Mouse (Mus musculus) myocyte (in vitro differentiated cells): Measurements from ENCODE around the gene Lgmn. TPM values are rescaled to one million over a fixed set of nuclear protein-coding genes. Genes with fewer than 3 reads are reported as not detected.

Source experiments
- H3K27me3 ChIP-seq: one replicate; pipeline ENCODE4 v1.6.1; 2011; ENCODE audit not compliant: control insufficient read depth, insufficient read depth, insufficient read length
- H3K36me3 ChIP-seq: one replicate; pipeline ENCODE4 v1.6.1; 2011; ENCODE audit not compliant: control insufficient read depth, insufficient read depth
- H3K4me2 ChIP-seq: one replicate; pipeline ENCODE4 v1.6.1; 2011; ENCODE audit warnings: low read depth, control low read depth
- H3K4me3 ChIP-seq: one replicate; pipeline ENCODE4 v1.5.1; 2011; ENCODE audit warnings: mild to moderate bottlenecking, control low read depth, moderate library complexity
- H3K79me2 ChIP-seq: one replicate; pipeline ENCODE4 v1.6.1; 2011; ENCODE audit not compliant: control insufficient read depth, insufficient read depth
- H3ac ChIP-seq: one replicate; pipeline ENCODE4 v1.6.1; 2011; ENCODE audit not compliant: control insufficient read depth, insufficient read length
- CEBPB ChIP-seq: IDR thresholded peaks from 2 replicates; pipeline ENCODE4 v1.6.1; 2011; ENCODE audit warnings: mild to moderate bottlenecking, moderate library complexity; ENCODE audit not compliant: poor library complexity, insufficient read depth, severe bottlenecking
- E2F4 ChIP-seq: IDR thresholded peaks from one replicate; pipeline ENCODE4 v1.6.1; 2011; ENCODE audit warnings: mild to moderate bottlenecking, control low read depth, moderate library complexity; ENCODE audit not compliant: insufficient read depth
- MAX ChIP-seq: IDR thresholded peaks from one replicate; pipeline ENCODE4 v1.6.1; 2011; ENCODE audit warnings: low read depth, mild to moderate bottlenecking, control low read depth
- MYOD1 ChIP-seq, 3 experiments: IDR thresholded peaks; one replicate each; pipeline ENCODE4 v1.6.1; 2011; ENCODE audit warnings: control low read depth in 2 of 3, low read depth in 2 of 3, mild to moderate bottlenecking in 2 of 3, moderate library complexity in 1 of 3; ENCODE audit not compliant: insufficient read length in 2 of 3, control insufficient read depth in 1 of 3
- MYOG ChIP-seq, 3 experiments: IDR thresholded peaks; one replicate each; pipeline ENCODE4 v1.6.1; 2011; ENCODE audit warnings: control low read depth in 2 of 3, low read depth in 2 of 3, mild to moderate bottlenecking in 2 of 3; ENCODE audit not compliant: insufficient read length in 2 of 3, control insufficient read depth in 1 of 3, insufficient read depth in 1 of 3
- POLR2A ChIP-seq: IDR thresholded peaks from one replicate; pipeline ENCODE4 v1.6.1; 2011; ENCODE audit warnings: low read depth, mild to moderate bottlenecking, control low read depth, moderate library complexity; ENCODE audit not compliant: insufficient read length
- POLR2AphosphoS2 ChIP-seq: IDR thresholded peaks from one replicate; pipeline ENCODE4 v1.6.1; 2011; ENCODE audit warnings: low read depth, control low read depth; ENCODE audit not compliant: insufficient read length
- REST ChIP-seq: IDR thresholded peaks from one replicate; pipeline ENCODE4 v1.6.1; 2011; ENCODE audit warnings: mild to moderate bottlenecking, control low read depth, moderate library complexity; ENCODE audit not compliant: insufficient read depth, insufficient read length
- SRF ChIP-seq: IDR thresholded peaks from one replicate; pipeline ENCODE4 v1.6.1; 2011; ENCODE audit warnings: low read depth; ENCODE audit not compliant: control insufficient read depth, insufficient read length
- TCF12 ChIP-seq: IDR thresholded peaks from one replicate; pipeline ENCODE4 v1.6.1; 2011; ENCODE audit warnings: mild to moderate bottlenecking, control low read depth; ENCODE audit not compliant: poor library complexity, insufficient read depth, severe bottlenecking
- TCF3 ChIP-seq: IDR thresholded peaks from one replicate; pipeline ENCODE4 v1.6.1; 2011; ENCODE audit warnings: low read depth, control low read depth; ENCODE audit not compliant: insufficient read length
- USF1 ChIP-seq: IDR thresholded peaks from one replicate; pipeline ENCODE4 v1.6.1; 2011; ENCODE audit warnings: low read depth, mild to moderate bottlenecking, control low read depth, moderate library complexity
- polyA plus RNA-seq: library from polyadenylated mRNA; unstranded; fragments of >200 nt; fragmentation: generic; extraction: Trizol; gene quantifications from one replicate; pipeline ENCODE4 v1.2.1, GENCODE M21; 2012; ENCODE audit warnings: missing spikeins

Gene Lgmn
- polyA plus RNA-seq, 1 experiment = 93.7 TPM

- TF ChIP-seq REST (no peak), USF1 (no peak), E2F4 (no peak), CEBPB (no peak), MYOG (IDR thresholded peaks at IDR 0.05; ENCODE audit: control insufficient read depth in 1 of 3, insufficient read depth in 1 of 3, insufficient read length in 2 of 3, low read depth in 2 of 3) (no peak), MYOD1 (IDR thresholded peaks at IDR 0.05; ENCODE audit: control insufficient read depth in 1 of 3, insufficient read length in 2 of 3, low read depth in 2 of 3) (no peak), MAX (no peak), TCF3 (no peak), TCF12 (no peak), POLR2A (no peak), POLR2AphosphoS2 (no peak), SRF (no peak)
- no peaks in the 10 kb centered on the region for H3K79me2 ChIP-seq
- no peak overlapping the region for H3ac ChIP-seq
- H3K36me3 ChIP-seq = peaks cover 4% of the 10 kb centered on the region
- no peak overlapping the region for H3K4me2 ChIP-seq
- no peaks in the 10 kb centered on the region for H3K27me3 ChIP-seq
- no peak overlapping the region for H3K4me3 ChIP-seq
These were observed 82.8 kb downstream of the Lgmn start for GRCm38 (mm10) chr12:102356781-102357180.

- no peak for TF ChIP-seq MAX
- TF ChIP-seq POLR2A = no peak
- TF ChIP-seq USF1 = no peak
- TF ChIP-seq SRF = no peak
- no peak for TF ChIP-seq TCF3
- no peak for TF ChIP-seq TCF12
- TF ChIP-seq MYOG (IDR thresholded peaks at IDR 0.05; ENCODE audit: control insufficient read depth in 1 of 3, insufficient read depth in 1 of 3, insufficient read length in 2 of 3, low read depth in 2 of 3) = no peak
- no peak for TF ChIP-seq POLR2AphosphoS2
- no peak for TF ChIP-seq E2F4
- TF ChIP-seq CEBPB = no peak
- TF ChIP-seq MYOD1 (IDR thresholded peaks at IDR 0.05; ENCODE audit: control insufficient read depth in 1 of 3, insufficient read length in 2 of 3, low read depth in 2 of 3) = no peak
- no peak for TF ChIP-seq REST
- no peaks in the 10 kb centered on the region for H3K79me2 ChIP-seq
- H3ac ChIP-seq = no peak overlapping the region
- peaks cover 4% of the 10 kb centered on the region for H3K36me3 ChIP-seq
- no peak overlapping the region for H3K4me2 ChIP-seq
- H3K27me3 ChIP-seq = no peaks in the 10 kb centered on the region
- no peak overlapping the region for H3K4me3 ChIP-seq
These were observed 83.8 kb downstream of the Lgmn start for GRCm38 (mm10) chr12:102355784-102356183.

- TF ChIP-seq E2F4 = no peak
- no peak for TF ChIP-seq TCF3
- no peak for TF ChIP-seq MYOG (IDR thresholded peaks at IDR 0.05; ENCODE audit: control insufficient read depth in 1 of 3, insufficient read depth in 1 of 3, insufficient read length in 2 of 3, low read depth in 2 of 3)
- no peak for TF ChIP-seq REST
- no peak for TF ChIP-seq TCF12
- no peaks in the 10 kb centered on the region for H3K36me3 ChIP-seq
- H3K27me3 ChIP-seq = no peaks in the 10 kb centered on the region
- H3K79me2 ChIP-seq = no peaks in the 10 kb centered on the region
- no peak overlapping the region for H3ac ChIP-seq
- H3K4me3 ChIP-seq = no peak overlapping the region
- no peak overlapping the region for H3K4me2 ChIP-seq
These were observed 85.3 kb downstream of the Lgmn start for GRCm38 (mm10) chr12:102354126-102354984.

- no peak overlapping the region for H3K4me3 ChIP-seq
- TF ChIP-seq CEBPB = no peak
- TF ChIP-seq MYOD1 (IDR thresholded peaks at IDR 0.05; ENCODE audit: control insufficient read depth in 1 of 3, insufficient read length in 2 of 3, low read depth in 2 of 3) = no peak
- TF ChIP-seq POLR2A = no peak
- no peak for TF ChIP-seq TCF12
- TF ChIP-seq SRF = no peak
- no peak for TF ChIP-seq TCF3
- TF ChIP-seq POLR2AphosphoS2 = no peak
- TF ChIP-seq MAX = no peak
- TF ChIP-seq REST = no peak
- TF ChIP-seq MYOG (IDR thresholded peaks at IDR 0.05; ENCODE audit: control insufficient read depth in 1 of 3, insufficient read depth in 1 of 3, insufficient read length in 2 of 3, low read depth in 2 of 3) = no peak
- no peak for TF ChIP-seq USF1
- no peak for TF ChIP-seq E2F4
- H3ac ChIP-seq = no peak overlapping the region
- peaks cover 3% of the 10 kb centered on the region for H3K79me2 ChIP-seq
- H3K27me3 ChIP-seq = no peaks in the 10 kb centered on the region
- H3K4me2 ChIP-seq = no peak overlapping the region
- H3K36me3 ChIP-seq = no peaks in the 10 kb centered on the region
These were observed 88.6 kb downstream of the Lgmn start for GRCm38 (mm10) chr12:102350997-102351396.

GRCm38 (mm10) chr12:102348447-102348846, 91.2 kb downstream of the Lgmn start:
- Histone ChIP-seq H3K4me3 (no peak overlapping the region), H3ac (no peak overlapping the region), H3K79me2 (peaks cover 3% of the 10 kb centered on the region), H3K36me3 (no peaks in the 10 kb centered on the region), H3K4me2 (no peak overlapping the region), H3K27me3 (no peaks in the 10 kb centered on the region)
- TF ChIP-seq E2F4 = no peak
- TF ChIP-seq POLR2AphosphoS2 = no peak
- TF ChIP-seq MYOG (IDR thresholded peaks at IDR 0.05; ENCODE audit: control insufficient read depth in 1 of 3, insufficient read depth in 1 of 3, insufficient read length in 2 of 3, low read depth in 2 of 3) = no peak
- TF ChIP-seq MAX = no peak
- no peak for TF ChIP-seq POLR2A
- TF ChIP-seq USF1 = no peak
- TF ChIP-seq TCF3 = no peak
- TF ChIP-seq MYOD1 (IDR thresholded peaks at IDR 0.05; ENCODE audit: control insufficient read depth in 1 of 3, insufficient read length in 2 of 3, low read depth in 2 of 3) = no peak
- no peak for TF ChIP-seq REST
- no peak for TF ChIP-seq SRF
- no peak for TF ChIP-seq CEBPB
- TF ChIP-seq TCF12 = no peak
